Mouse (Mus musculus) large intestine, adult 2 months (tissue): ENCODE results near the gene Hrct1. TPM values are rescaled to one million over a fixed set of nuclear protein-coding genes. Genes with fewer than 3 reads are reported as not detected.

ENCODE experiments used
- DNase-seq: peaks from one replicate; pipeline ENCODE4 v3.0.0-alpha.2; 2012; ENCODE audit warnings: low read depth, low spot score
- WGBS: fragments of 180-500 bp; shearing (Covaris S2); methylation state at CpG from one replicate; pipeline ENCODE4 v1.1.7; 2018; 5-methylcytosine and 5-hydroxymethylcytosine counted together
- polyA plus RNA-seq: library from polyadenylated mRNA; depleted of rRNA; stranded (reverse); fragments of >200 nt; gene quantifications from 2 replicates; pipeline ENCODE4 v1.2.3, GENCODE M21; 2012; rRNA removed

The Hrct1 gene
- polyA plus RNA-seq = 1.9 and 2.3 TPM in 2 replicates

GRCm38 (mm10) chr4:43726995-43727394 is at the start of gene Hrct1:
Gene Hrct1, plus strand, starts transcription at chr4:43727188.
- WGBS = 15% methylated on average over 3 of the region's 3 CpGs

DNA sequence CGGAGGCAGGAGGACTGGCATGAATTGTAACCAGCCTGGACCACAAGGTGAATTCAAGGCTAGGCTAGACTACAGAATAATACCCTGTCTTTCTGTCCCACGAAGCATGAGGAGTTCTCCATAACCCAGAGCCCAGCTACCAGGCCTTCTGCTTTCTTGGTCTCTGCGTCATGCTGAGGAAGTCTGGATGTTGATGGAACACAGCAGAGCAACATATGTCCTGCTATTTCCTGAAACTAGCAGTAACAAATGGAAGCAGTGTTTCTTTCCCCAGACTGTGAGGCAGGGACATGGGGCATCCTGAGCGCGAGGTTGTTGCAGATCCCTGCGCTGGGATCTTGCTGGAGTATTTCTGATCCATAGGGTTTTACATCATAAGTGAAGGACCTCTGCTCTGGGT is 48.4 kb upstream of the Hrct1 start:
- DNase-seq = no peak
- 92% methylated on average over 6 of the region's 6 CpGs for WGBS

More at GRCm38 (mm10) chr4:43726995-43727394, at the start of gene Hrct1:
- DNase-seq = peak; percentile 35

DNA sequence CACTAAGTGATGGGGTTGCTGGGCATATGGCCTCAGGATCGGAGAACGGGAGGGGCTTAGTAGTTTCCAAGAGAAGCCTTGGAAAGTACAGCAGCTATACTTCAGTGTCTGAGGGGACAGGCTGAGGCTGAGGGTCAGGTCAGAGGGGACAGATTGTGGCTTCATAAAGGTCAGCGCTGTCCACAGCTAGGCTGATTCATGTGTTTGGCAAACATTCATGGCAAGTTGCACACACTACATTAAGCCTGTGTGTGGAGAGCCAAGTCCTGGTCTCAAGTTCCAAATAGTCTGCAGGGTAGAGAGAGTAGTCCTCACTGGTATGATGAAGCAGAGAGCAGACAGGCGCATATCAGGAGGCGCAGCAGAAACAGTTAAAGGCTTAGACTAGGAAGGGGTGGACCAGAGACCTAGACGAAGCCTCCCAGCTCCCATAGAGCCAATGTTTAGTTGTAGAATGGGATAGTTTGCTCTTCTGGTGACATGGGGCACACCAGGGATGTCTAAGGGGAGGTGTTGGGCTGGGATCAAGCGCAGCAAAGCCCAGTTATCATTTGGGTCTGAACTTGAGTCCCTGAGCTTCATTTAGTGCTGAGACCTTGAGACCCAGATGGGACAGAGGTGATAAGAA is 47.5 kb upstream of the Hrct1 start:
- 79% methylated on average over 7 of the region's 7 CpGs for WGBS
- no peak for DNase-seq

DNA sequence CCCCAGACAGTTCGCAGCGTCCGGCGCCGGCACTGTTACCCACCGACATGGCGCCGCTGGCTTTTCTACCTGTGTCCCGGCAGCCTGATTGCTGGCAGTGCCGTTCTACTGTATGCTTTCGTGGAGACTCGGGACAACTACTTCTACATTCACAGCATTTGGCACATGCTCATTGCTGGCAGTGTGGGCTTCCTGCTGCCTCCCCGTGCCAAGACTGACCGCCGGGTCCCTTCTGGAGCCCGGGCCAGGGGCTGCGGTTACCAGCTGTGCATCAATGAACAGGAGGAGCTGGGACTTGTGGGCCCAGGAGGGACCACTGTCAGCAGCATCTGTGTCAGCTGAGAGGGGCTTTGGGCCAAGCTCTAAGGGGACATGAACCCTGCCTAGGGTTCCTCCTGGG is 37.0 kb upstream of the Hrct1 start:
- 92% methylated on average over 17 of the region's 17 CpGs for WGBS
- no peak for DNase-seq

DNA sequence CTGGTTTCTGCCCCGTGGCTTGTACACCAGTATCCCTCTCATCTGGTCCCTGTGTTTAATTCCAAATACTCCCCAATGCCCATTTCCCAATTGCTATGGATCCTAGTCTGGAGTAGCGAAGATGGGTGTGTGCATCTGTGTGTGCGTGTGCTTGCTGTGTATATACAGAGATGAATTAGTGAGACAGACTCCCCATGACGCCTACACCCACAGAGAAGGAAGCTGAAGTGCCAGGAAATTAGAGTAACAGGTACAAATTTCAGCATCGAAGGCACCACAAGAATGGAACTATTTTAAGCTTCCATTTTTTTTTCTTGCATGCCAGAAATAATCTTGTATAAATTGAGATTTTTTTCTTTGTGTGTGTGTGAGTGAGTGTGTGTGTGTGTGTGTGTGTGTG is 36.0 kb upstream of the Hrct1 start:
- WGBS = 70% methylated on average over 5 of the region's 5 CpGs
- no peak for DNase-seq

DNA sequence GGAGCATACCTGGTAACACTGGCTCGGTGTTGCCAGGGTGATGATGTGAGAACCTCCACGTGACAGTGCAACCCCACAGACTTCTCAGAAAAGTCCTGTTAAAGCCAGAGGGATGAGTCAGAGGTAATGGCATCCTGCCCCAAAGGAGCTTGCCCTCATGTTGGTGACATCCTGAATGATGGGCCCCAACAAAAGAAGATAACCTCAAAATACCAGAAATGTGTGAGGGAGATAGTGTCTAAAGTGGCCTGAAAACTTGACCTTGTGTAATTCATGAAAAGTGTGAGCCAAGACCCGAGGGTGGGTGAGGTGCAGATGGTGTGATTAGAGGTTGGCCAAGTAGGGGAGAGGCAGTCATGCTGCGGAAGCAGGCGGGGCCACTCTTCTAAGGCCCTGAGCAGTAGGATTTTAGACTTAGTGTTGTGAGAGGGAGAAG is 33.2 kb upstream of the Hrct1 start:
- 55% methylated on average over 5 of the region's 5 CpGs for WGBS
- DNase-seq = no peak

GRCm38 (mm10) chr4:43694439-43695248 is 32.3 kb upstream of the Hrct1 start:
- WGBS = 87% methylated on average over 1 of the region's 1 CpGs
- no peak for DNase-seq

- 4% methylated on average over 9 of the region's 9 CpGs for WGBS
- no peak for DNase-seq
These were observed 31.7 kb upstream of the Hrct1 start for GRCm38 (mm10) chr4:43695249-43695671.

DNA sequence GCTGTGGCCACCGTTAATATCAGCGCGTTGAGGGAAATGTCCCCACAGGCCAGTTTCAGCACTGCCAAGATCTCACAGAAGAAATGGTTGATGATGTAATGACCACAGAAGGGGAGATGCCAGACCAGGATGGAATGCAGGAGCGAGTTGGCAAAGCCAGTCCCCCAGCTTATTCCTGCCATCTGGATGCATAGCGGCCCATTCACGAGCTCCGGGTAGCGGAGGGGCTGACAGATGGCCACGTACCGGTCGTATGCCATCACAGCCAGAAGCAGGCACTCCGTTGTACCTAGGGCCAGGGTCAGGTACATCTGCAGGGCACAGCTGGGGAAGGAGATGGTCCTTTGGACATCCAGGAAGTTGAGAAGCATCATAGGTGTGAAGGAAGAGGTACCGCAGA is 30.4 kb upstream of the Hrct1 start:
- WGBS = 92% methylated on average over 13 of the region's 13 CpGs
- DNase-seq = no peak

DNA sequence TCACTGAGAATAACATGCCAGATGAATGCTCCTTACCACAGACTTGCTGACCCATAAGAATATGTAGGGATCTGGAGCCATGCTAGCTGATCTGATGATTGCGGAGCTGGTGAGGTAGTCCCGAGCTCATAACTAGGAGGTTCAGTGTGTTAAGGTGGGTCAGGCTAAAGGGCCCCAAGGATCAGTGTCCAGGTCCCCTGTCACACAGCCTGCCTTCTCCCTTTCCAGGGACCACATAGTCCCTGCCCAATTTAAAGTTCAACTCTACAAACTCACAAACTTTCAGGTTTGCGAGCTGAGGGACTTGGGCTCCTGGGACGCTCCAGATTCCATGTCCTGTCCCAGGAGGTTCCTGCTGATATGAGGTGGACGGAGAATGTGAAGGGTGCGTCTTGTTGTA is 26.3 kb upstream of the Hrct1 start, which contains the start of gene Olfr70:
Gene Olfr70 (minus strand): TSS at position 101 of the 400 bp plus-strand sequence.
- WGBS = 71% methylated on average over 6 of the region's 6 CpGs
- no peak for DNase-seq

DNA sequence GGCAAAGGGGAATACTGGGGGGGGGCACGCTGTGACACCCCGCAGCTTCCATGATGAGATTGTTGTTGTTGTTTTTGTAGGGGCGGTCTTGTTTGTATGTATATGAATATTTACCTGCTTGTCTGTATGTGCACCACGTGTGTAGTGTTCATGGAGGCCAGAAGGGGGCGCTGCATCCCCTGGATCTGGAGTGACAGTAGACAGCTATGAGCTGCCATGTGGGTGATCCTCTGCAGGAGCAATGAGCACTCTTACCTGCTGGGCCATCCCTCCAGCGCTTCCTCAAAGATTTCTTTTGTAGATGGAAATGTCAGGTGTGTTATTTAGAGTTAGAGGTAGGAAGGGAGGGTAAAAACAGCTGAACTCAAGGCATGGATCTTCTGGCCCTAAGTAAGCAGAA is 23.5 kb upstream of the Hrct1 start:
- WGBS = 76% methylated on average over 6 of the region's 6 CpGs
- no peak for DNase-seq

GRCm38 (mm10) chr4:43703851-43704250 is 23.1 kb upstream of the Hrct1 start:
- DNase-seq = no peak
- 55% methylated on average over 8 of the region's 8 CpGs for WGBS

- DNase-seq = no peak
- WGBS = 67% methylated on average over 13 of the region's 13 CpGs
These were observed 21.0 kb upstream of the Hrct1 start for GRCm38 (mm10) chr4:43705991-43706390.

- no peak for DNase-seq
- WGBS = 33% methylated on average over 6 of the region's 6 CpGs
These were observed 17.1 kb upstream of the Hrct1 start, which contains the start of gene Olfr71 for GRCm38 (mm10) chr4:43709869-43710268. Gene Olfr71, minus strand, starts transcription at chr4:43710255.

DNA sequence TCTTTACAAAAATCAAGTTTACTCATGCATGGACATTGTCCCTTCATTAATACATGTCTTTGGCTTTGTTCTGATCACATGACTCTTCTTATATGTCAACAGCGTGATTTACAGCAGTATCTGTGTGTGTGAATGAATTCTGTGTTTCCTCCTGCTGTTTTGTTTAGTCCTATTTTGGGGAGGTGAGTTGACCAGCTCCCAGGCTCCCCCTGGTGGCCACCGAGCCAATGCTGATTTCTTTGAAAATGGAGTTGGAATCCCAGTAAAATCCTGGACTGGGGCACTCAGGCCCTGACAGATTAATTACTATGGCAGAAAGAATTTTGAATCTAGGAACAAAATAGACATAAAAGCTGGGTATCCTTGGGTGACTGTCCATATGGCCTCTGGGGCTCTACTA is 15.2 kb upstream of the Hrct1 start:
- WGBS = 1% methylated on average over 2 of the region's 2 CpGs
- no peak for DNase-seq

DNA sequence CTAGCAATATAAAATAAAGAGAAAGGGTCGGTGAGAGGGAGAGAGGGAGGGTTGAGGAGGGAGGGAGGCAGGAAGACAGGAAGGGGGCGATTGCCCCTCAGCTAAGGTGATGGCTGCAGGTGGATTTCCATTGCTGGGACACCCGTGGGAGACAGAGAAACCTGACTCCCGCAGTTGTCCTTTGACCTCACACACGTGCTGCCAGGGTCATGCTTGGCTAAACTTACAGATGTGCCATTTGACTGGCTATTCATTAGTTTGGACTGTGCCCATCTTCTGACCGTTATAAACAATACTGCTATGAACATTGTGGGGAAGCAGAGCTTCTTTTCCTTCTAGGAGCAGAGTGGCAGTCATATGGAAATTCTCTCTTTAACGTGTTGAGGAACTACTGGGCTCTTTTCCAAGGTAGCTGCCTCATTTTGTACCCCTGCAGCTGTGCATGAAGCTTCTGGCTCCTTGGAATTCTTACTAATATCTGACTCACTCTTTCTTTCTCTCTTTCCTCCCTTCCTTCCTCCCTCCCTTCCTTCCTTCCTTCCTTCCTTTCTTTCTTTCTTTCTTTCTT is 13.3 kb upstream of the Hrct1 start:
- DNase-seq = no peak

GRCm38 (mm10) chr4:43720491-43721228 is 6.3 kb upstream of the Hrct1 start:
- no peak for DNase-seq
- WGBS = 55% methylated on average over 13 of the region's 16 CpGs

More for the DNA sequence above, 13.3 kb upstream of the Hrct1 start:
- 22% methylated on average over 7 of the region's 7 CpGs for WGBS

GRCm38 (mm10) chr4:43722191-43722590 is 4.8 kb upstream of the Hrct1 start:
- no peak for DNase-seq
- WGBS = 86% methylated on average over 4 of the region's 4 CpGs

- DNase-seq = no peak
- WGBS = 40% methylated on average over 1 of the region's 1 CpGs
These were observed 2.2 kb upstream of the Hrct1 start for GRCm38 (mm10) chr4:43724764-43725163.
